Mouse (Mus musculus): ENCODE results near the gene Gstp3. TPM values are rescaled to one million over a fixed set of nuclear protein-coding genes. Genes with fewer than 3 reads are reported as not detected.
"Not testable (repeated sequence)": the region's sequence is repeated elsewhere in the genome, so short reads cannot be mapped to it uniquely, and the experiment has no call there.

Gene Gstp3
- total and polyA plus RNA-seq, 3 experiments, result 1.4 TPM; not detected in 2

- H3K27me3 ChIP-seq (replicated peaks), result no peaks in the 10 kb centered on the region
- H3K36me3 ChIP-seq (replicated peaks in 1 of 2; ENCODE audit: control insufficient read depth in 1 of 2, insufficient read depth in 1 of 2, low read length in 1 of 2), result no peaks in the 10 kb centered on the region
- H3K9me3 ChIP-seq (replicated peaks; ENCODE audit: low read length), result peaks cover 18% of the 10 kb centered on the region
- H3K79me2 ChIP-seq (replicated peaks; ENCODE audit: control insufficient read depth, extremely low read depth, insufficient read depth, poor library complexity, severe bottlenecking), result no peaks in the 10 kb centered on the region
- 0 out of 2 replicates have a peak, but pooled peaks have one; percentile 15 for TF ChIP-seq MAFK (IDR thresholded peaks at IDR 0.05; ENCODE audit: insufficient replicate concordance, low read length)
- TF ChIP-seq ZNF384 (IDR thresholded peaks at IDR 0.05; ENCODE audit: low read depth, low read length), result peak; percentile 54; the same call in 1 of the 2 replicates
- TF ChIP-seq UBTF (IDR thresholded peaks at IDR 0.05; ENCODE audit: low read depth, low read length), result 0 out of 2 replicates have a peak, but pooled peaks have one; percentile 12
- TF ChIP-seq SMC3 (IDR thresholded peaks at IDR 0.05; ENCODE audit: low read depth, low read length), result no peak
- TF ChIP-seq NELFE (IDR thresholded peaks at IDR 0.05; ENCODE audit: low read depth, low read length), result no peak
- TF ChIP-seq CTCF (conservative IDR thresholded peaks at IDR 0.05 in 1 of 2, IDR thresholded peaks at IDR 0.05 in 1 of 2; ENCODE audit: low read depth in 2 of 2, low read length in 2 of 2), result no peak
- in situ Hi-C loops (cut with MboI; ENCODE audit: low pct_ligation_motif_present, low pct_unique_long_range_greater_than_20kb, low sequenced_read_pairs), result no loop called here
- dilution Hi-C loops (cut with MboI; ENCODE audit: extremely low pct_ligation_motif_present, extremely low pct_unique_long_range_greater_than_20kb, low sequenced_read_pairs), result no loop called here
- H3K9ac ChIP-seq (ENCODE audit: insufficient read depth, low read depth), result no peak within 1 kb of the TSS
- peaks cover 8 to 16% of the 10 kb centered on the region in 2 experiments; a peak in 3 of 4 replicates for H3K4me1 ChIP-seq (ENCODE audit: control insufficient read depth in 1 of 2, insufficient read depth in 2 of 2)
- peak within 1 kb of the TSS; percentile 85 for H3K27ac ChIP-seq (ENCODE audit: insufficient read depth, low read depth)
- H3K4me2 ChIP-seq (ENCODE audit: insufficient read depth, low read depth, poor library complexity, severe bottlenecking), result peak within 1 kb of the TSS; percentile 41; the same call in 1 of the 2 replicates
- DNase-seq (ENCODE audit: extremely low read depth), result no peak
- no peak within 1 kb of the TSS for H3K4me3 ChIP-seq (replicated peaks in 1 of 3; ENCODE audit: low read depth in 2 of 3, low read length in 2 of 3, poor library complexity in 1 of 3)
Observed at GRCm38 (mm10) chr19:4045966-4046865, 13.2 kb downstream of the Gstp3 start, which contains the start of gene Gstp2. TSS of gene Gstp2 (minus strand) at chr19:4046023.

- H3K4me3 ChIP-seq (replicated peaks in 1 of 3; ENCODE audit: low read depth in 2 of 3, low read length in 2 of 3, poor library complexity in 1 of 3); dilution Hi-C loops (cut with MboI; ENCODE audit: extremely low pct_ligation_motif_present, extremely low pct_unique_long_range_greater_than_20kb, low sequenced_read_pairs); DNase-seq (ENCODE audit: extremely low read depth); H3K4me2 ChIP-seq (ENCODE audit: insufficient read depth, low read depth, poor library complexity, severe bottlenecking); H3K9ac ChIP-seq (ENCODE audit: insufficient read depth, low read depth); in situ Hi-C loops (cut with MboI; ENCODE audit: low pct_ligation_motif_present, low pct_unique_long_range_greater_than_20kb, low sequenced_read_pairs); H3K27ac ChIP-seq (ENCODE audit: insufficient read depth, low read depth); H3K79me2 ChIP-seq (replicated peaks; ENCODE audit: control insufficient read depth, extremely low read depth, insufficient read depth, poor library complexity, severe bottlenecking); H3K36me3 ChIP-seq (replicated peaks in 1 of 2; ENCODE audit: control insufficient read depth in 1 of 2, insufficient read depth in 1 of 2, low read length in 1 of 2); H3K27me3 ChIP-seq (replicated peaks): not testable (repeated sequence)
- H3K9me3 ChIP-seq (replicated peaks; ENCODE audit: low read length), result peaks cover 16% of the 10 kb centered on the region
- H3K4me1 ChIP-seq (ENCODE audit: control insufficient read depth in 1 of 2, insufficient read depth in 2 of 2), result peaks cover 8 to 18% of the 10 kb centered on the region in 2 experiments; a peak in 3 of 4 replicates
Observed at GRCm38 (mm10) chr19:4044109-4044508, 15.3 kb downstream of the Gstp3 start.

- no peak overlapping the region for H3K27ac ChIP-seq (ENCODE audit: insufficient read depth, low read depth)
- peaks cover 16% of the 10 kb centered on the region for H3K9me3 ChIP-seq (replicated peaks; ENCODE audit: low read length)
- H3K36me3 ChIP-seq (replicated peaks in 1 of 2; ENCODE audit: control insufficient read depth in 1 of 2, insufficient read depth in 1 of 2, low read length in 1 of 2), result no peaks in the 10 kb centered on the region
- H3K79me2 ChIP-seq (replicated peaks; ENCODE audit: control insufficient read depth, extremely low read depth, insufficient read depth, poor library complexity, severe bottlenecking), result peaks cover 4% of the 10 kb centered on the region; the same call in 1 of the 2 replicates
- TF ChIP-seq POLR2AphosphoS2 (IDR thresholded peaks at IDR 0.05; ENCODE audit: low read depth, low read length), result no peak
- TF ChIP-seq MAZ (IDR thresholded peaks at IDR 0.05; ENCODE audit: low read depth, low read length), result no peak
- no peak for TF ChIP-seq RCOR1 (conservative IDR thresholded peaks at IDR 0.05; ENCODE audit: low read depth, low read length)
- TF ChIP-seq KAT2A (IDR thresholded peaks at IDR 0.05; ENCODE audit: insufficient replicate concordance, low read length), result no peak
- TF ChIP-seq USF2 (conservative IDR thresholded peaks at IDR 0.05; ENCODE audit: low read depth, low read length), result no peak
- no peak for TF ChIP-seq USF1 (IDR thresholded peaks at IDR 0.05; ENCODE audit: low read depth, low read length)
- no peak for TF ChIP-seq E2F4 (IDR thresholded peaks at IDR 0.05; ENCODE audit: insufficient replicate concordance, low read depth, low read length)
- no peak for TF ChIP-seq MAFK (IDR thresholded peaks at IDR 0.05; ENCODE audit: insufficient replicate concordance, low read length)
- H3K4me3 ChIP-seq (replicated peaks in 1 of 3; ENCODE audit: low read depth in 2 of 3, low read length in 2 of 3, poor library complexity in 1 of 3), result no peak overlapping the region
- H3K9ac ChIP-seq (ENCODE audit: insufficient read depth, low read depth), result no peak overlapping the region
- H3K27me3 ChIP-seq (replicated peaks), result no peaks in the 10 kb centered on the region
- peaks cover 5 to 20% of the 10 kb centered on the region in 2 experiments; a peak in 3 of 4 replicates for H3K4me1 ChIP-seq (ENCODE audit: control insufficient read depth in 1 of 2, insufficient read depth in 2 of 2)
- H3K4me2 ChIP-seq (ENCODE audit: insufficient read depth, low read depth, poor library complexity, severe bottlenecking), result no peak overlapping the region
- dilution Hi-C loops (cut with MboI; ENCODE audit: extremely low pct_ligation_motif_present, extremely low pct_unique_long_range_greater_than_20kb, low sequenced_read_pairs), result no loop called here
- in situ Hi-C loops (cut with MboI; ENCODE audit: low pct_ligation_motif_present, low pct_unique_long_range_greater_than_20kb, low sequenced_read_pairs), result no loop called here
- DNase-seq (ENCODE audit: extremely low read depth), result no peak
Observed at GRCm38 (mm10) chr19:4042124-4042523, 17.2 kb downstream of the Gstp3 start.

GRCm38 (mm10) chr19:4041500-4041899 is 17.9 kb downstream of the Gstp3 start:
- H3K27me3 ChIP-seq (replicated peaks); in situ Hi-C loops (cut with MboI; ENCODE audit: low pct_ligation_motif_present, low pct_unique_long_range_greater_than_20kb, low sequenced_read_pairs); H3K4me2 ChIP-seq (ENCODE audit: insufficient read depth, low read depth, poor library complexity, severe bottlenecking); dilution Hi-C loops (cut with MboI; ENCODE audit: extremely low pct_ligation_motif_present, extremely low pct_unique_long_range_greater_than_20kb, low sequenced_read_pairs); H3K4me3 ChIP-seq (replicated peaks in 1 of 3; ENCODE audit: low read depth in 2 of 3, low read length in 2 of 3, poor library complexity in 1 of 3); H3K9ac ChIP-seq (ENCODE audit: insufficient read depth, low read depth); H3K36me3 ChIP-seq (replicated peaks in 1 of 2; ENCODE audit: control insufficient read depth in 1 of 2, insufficient read depth in 1 of 2, low read length in 1 of 2); H3K27ac ChIP-seq (ENCODE audit: insufficient read depth, low read depth); H3K79me2 ChIP-seq (replicated peaks; ENCODE audit: control insufficient read depth, extremely low read depth, insufficient read depth, poor library complexity, severe bottlenecking); DNase-seq (ENCODE audit: extremely low read depth): not testable (repeated sequence)
- Histone ChIP-seq H3K9me3 (replicated peaks; ENCODE audit: low read length) (peaks cover 16% of the 10 kb centered on the region), H3K4me1 (ENCODE audit: control insufficient read depth in 1 of 2, insufficient read depth in 2 of 2) (peaks cover 3 to 14% of the 10 kb centered on the region in 2 experiments; a peak in 3 of 4 replicates)

All from CH12.LX (cell line).